Mouse (Mus musculus): ENCODE measurements around the gene Zc3h12a.

DNA sequence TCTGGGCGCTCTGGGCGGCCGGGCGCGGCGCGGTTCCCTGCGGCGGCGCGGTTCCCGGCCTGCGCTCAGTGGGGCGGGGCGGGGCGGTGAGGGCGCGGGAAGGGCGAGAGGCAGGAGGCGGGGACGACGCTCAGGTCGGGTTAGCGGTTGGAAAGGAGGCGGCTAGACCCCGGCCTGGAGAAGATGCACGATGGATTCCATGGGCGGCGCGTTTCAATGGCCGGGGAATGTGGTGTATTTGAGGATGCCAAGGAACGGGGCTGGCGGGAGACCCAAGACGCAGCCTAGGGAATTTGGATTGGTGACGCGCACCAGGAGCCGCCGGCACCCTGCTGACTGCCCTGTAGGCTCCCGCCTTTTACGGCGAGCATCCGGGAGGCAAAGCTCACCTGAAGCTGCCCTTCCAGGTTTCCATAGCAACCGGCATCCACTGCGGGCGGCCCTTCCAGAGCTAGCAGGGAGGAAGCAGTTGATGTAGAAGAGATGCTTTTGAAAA is 42.2 kb downstream of the Zc3h12a start:
- TF ChIP-seq POLR2A (IDR thresholded peaks at IDR 0.05; ENCODE audit: low read depth, low read length) (no peak), CTCF (conservative IDR thresholded peaks at IDR 0.05; ENCODE audit: insufficient read depth, insufficient read length, low read depth, low read length) (no peak)

Data from kidney, adult 2 months (tissue).